Comparison of ENCODE assay signal across 26 mouse cellular contexts in the genomic region with DNA sequence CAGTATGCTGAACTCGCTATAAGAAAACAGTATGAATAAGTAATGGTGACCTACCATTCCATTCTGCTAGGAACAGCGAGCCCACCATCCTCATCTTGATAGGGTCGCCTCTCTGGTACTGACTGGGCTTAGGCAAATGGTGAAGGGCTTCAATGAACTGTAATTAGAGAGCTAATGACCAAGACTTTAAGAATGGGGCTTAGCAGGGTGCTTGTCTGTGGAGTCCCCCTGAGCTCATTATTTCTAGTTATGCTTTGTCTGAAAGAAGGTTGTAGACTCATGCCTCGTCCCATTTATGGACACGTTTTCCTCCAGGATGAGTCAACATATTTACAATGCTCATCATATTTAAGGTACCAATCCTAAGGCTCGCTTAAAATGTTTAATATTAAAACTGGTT.
"Had no signal": no experiment of that assay in that cellular context is flagged by ENCODE, and none has a peak within 500 bp of the region (broad histone marks: within the 10 kb centered on the region; RNA-seq: fewer than 3 reads in every experiment).

No protein-coding gene starts in this region.

- H3K9me3 ChIP-seq: heart, embryonic 13.5 days; heart, embryonic 15.5 days; hindbrain, embryonic 13.5 days; hindbrain, embryonic 15.5 days; kidney, embryonic 15.5 days; limb, embryonic 10.5 days; limb, embryonic 12.5 days had no signal

- H3K4me1 ChIP-seq: heart, embryonic 13.5 days; heart, embryonic 15.5 days; hindbrain, embryonic 13.5 days; hindbrain, embryonic 15.5 days; kidney, embryonic 15.5 days had no signal

- DNase-seq: gastrocnemius, postnatal 14 days; gastrocnemius, postnatal 36 days; heart, adult 11 months; heart, adult 2 months; heart, postnatal 14 days; heart, postnatal 36 days; kidney, adult 11 months; kidney, adult 2 months; kidney, adult 9 months; kidney, postnatal 14 days; kidney, postnatal 4 days; liver had no signal

- H3K36me3 ChIP-seq: heart, embryonic 13.5 days; heart, embryonic 15.5 days; hindbrain, embryonic 13.5 days; hindbrain, embryonic 15.5 days; kidney, embryonic 15.5 days; limb, embryonic 12.5 days had no signal

- ATAC-seq: hindbrain, postnatal 0 days; intestine, embryonic 16.5 days had no signal

- H3K27me3 ChIP-seq: heart, embryonic 13.5 days; heart, embryonic 15.5 days; hindbrain, embryonic 13.5 days; hindbrain, embryonic 15.5 days; kidney, embryonic 15.5 days; limb, embryonic 12.5 days had no signal

- H3K9ac ChIP-seq: heart, embryonic 13.5 days; heart, embryonic 15.5 days; hindbrain, embryonic 13.5 days; hindbrain, embryonic 15.5 days; kidney, embryonic 15.5 days; limb, embryonic 12.5 days had no signal

- H3K27ac ChIP-seq: heart, adult 2 months; heart, embryonic 13.5 days; heart, embryonic 15.5 days; hindbrain, embryonic 13.5 days; hindbrain, embryonic 15.5 days; hindbrain, postnatal 0 days; kidney, embryonic 15.5 days; kidney, postnatal 0 days; layer of hippocampus, adult 2 months; left cerebral cortex, adult 2 months; limb, embryonic 10.5 days; limb, embryonic 12.5 days had no signal

- H3K4me3 ChIP-seq: heart, adult 2 months; heart, embryonic 13.5 days; heart, embryonic 15.5 days; hindbrain, embryonic 13.5 days; hindbrain, embryonic 15.5 days; kidney, embryonic 15.5 days; layer of hippocampus, adult 2 months; left cerebral cortex, adult 2 months; limb, embryonic 10.5 days; limb, embryonic 12.5 days had no signal

- H3K4me2 ChIP-seq: heart, embryonic 11.5 days; heart, embryonic 13.5 days; heart, embryonic 15.5 days; hindbrain, embryonic 13.5 days; hindbrain, embryonic 15.5 days; kidney, embryonic 15.5 days; limb, embryonic 12.5 days; liver, embryonic 11.5 days had no signal
